Mouse (Mus musculus) heart, postnatal 14 days (tissue): Measurements from ENCODE around the gene Lyzl4. TPM values are rescaled to one million over a fixed set of nuclear protein-coding genes. Genes with fewer than 3 reads are reported as not detected.
A peak's percentile ranks its signal among the peaks of the same experiment; 100 is the strongest.

ENCODE experiments used
- DNase-seq, 2 experiments: peaks; one replicate each; pipeline ENCODE4 v3.0.0; 2021 to 2022
- intact Hi-C: fragments of 180-260 bp; cut with DNase I; formaldehyde crosslinking; loops from one replicate; pipeline ENCODE4 v1.15.1; 2025
- total RNA-seq, 2 experiments: library from RNA; stranded (reverse); gene quantifications; 2 replicates each; pipeline ENCODE4 v1.2.3; 2021

Lyzl4 gene
- total RNA-seq, 2 experiments from 2014 or later, result not detected

- intact Hi-C loops, result no loop called here
- DNase-seq, result peak; percentile 8 to 18
Observed at GRCm38 (mm10) chr9:121550327-121550771, 91.5 kb downstream of the Lyzl4 start.

GRCm38 (mm10) chr9:121549444-121549843, 92.5 kb downstream of the Lyzl4 start:
- intact Hi-C loops, result no loop called here

GRCm38 (mm10) chr9:121549010-121549409, 92.9 kb downstream of the Lyzl4 start:
- intact Hi-C loops, result no loop called here
- DNase-seq, result no peak

More at GRCm38 (mm10) chr9:121549444-121549843, 92.5 kb downstream of the Lyzl4 start:
- no peak for DNase-seq

- DNase-seq, result no peak
- intact Hi-C loops, result no loop called here
Observed at GRCm38 (mm10) chr9:121547431-121547830, 94.5 kb downstream of the Lyzl4 start.

GRCm38 (mm10) chr9:121541530-121541929, 100.4 kb downstream of the Lyzl4 start:
- no peak for DNase-seq
- intact Hi-C loops, result no loop called here

- intact Hi-C loops, result no loop called here
- DNase-seq, result no peak
Observed at GRCm38 (mm10) chr9:121532626-121533025, 109.3 kb downstream of the Lyzl4 start.

- intact Hi-C loops, result no loop called here
- DNase-seq, result no peak
Observed at GRCm38 (mm10) chr9:121528605-121529357, 113.1 kb downstream of the Lyzl4 start.

Other genes starting within 250 kb of the Lyzl4 start
- gene Cck, start 146.4 kb downstream of the Lyzl4 start, total RNA-seq, result under 1 TPM in 1 of 2 experiments, not detected in 1; 0.54 TPM
- 1 to 10 TPM in 1 of 2 experiments, under 1 TPM in 1; 0.73 to 2.1 TPM for gene Vipr1, start 620 bp upstream of the Lyzl4 start, total RNA-seq
- gene Sec22c, start 63.4 kb upstream of the Lyzl4 start, total RNA-seq, result 1 to 10 TPM; 5.3 to 5.8 TPM
- 100 to 1,000 TPM; 128 to 131 TPM for gene Ss18l2, start 68.2 kb upstream of the Lyzl4 start, total RNA-seq
- gene Nktr, start 77.1 kb upstream of the Lyzl4 start, total RNA-seq, result 10 to 100 TPM; 44.8 to 46.5 TPM
- gene Zfp651, start 117.2 kb upstream of the Lyzl4 start, total RNA-seq, result 10 to 100 TPM; 89.4 to 91.9 TPM
- 1 to 10 TPM; 6.7 to 6.8 TPM for gene Klhl40, start 135.5 kb upstream of the Lyzl4 start, total RNA-seq
- 100 to 1,000 TPM; 118 to 123 TPM for gene Hhatl, start 150.4 kb upstream of the Lyzl4 start, total RNA-seq
- gene Ccdc13, start 197.4 kb upstream of the Lyzl4 start, total RNA-seq, result under 1 TPM in 1 of 2 experiments, not detected in 1; 0.38 TPM
- gene Higd1a, start 216.3 kb upstream of the Lyzl4 start, total RNA-seq, result 100 to 1,000 TPM; 203 to 224 TPM